Mouse (Mus musculus): Measurements from ENCODE around the gene Ttc39a.

- TF ChIP-seq MAFK (IDR thresholded peaks at IDR 0.05; ENCODE audit: insufficient read depth, low read depth, low read length): no peak
- no peak for TF ChIP-seq ZNF384 (IDR thresholded peaks at IDR 0.05; ENCODE audit: low read depth, low read length)
- no peak for TF ChIP-seq ZC3H11A (IDR thresholded peaks at IDR 0.05; ENCODE audit: borderline replicate concordance, low read depth, low read length)
- no peak for TF ChIP-seq HCFC1 (IDR thresholded peaks at IDR 0.05; ENCODE audit: borderline replicate concordance, insufficient read depth, low read length)
- TF ChIP-seq CHD2 (IDR thresholded peaks at IDR 0.05; ENCODE audit: low read depth, low read length): no peak
Observed at GRCm38 (mm10) chr4:109393902-109394301, 12.5 kb upstream of the Ttc39a start.

Measured in ES-E14 (cell line).